Mouse (Mus musculus): Measurements from ENCODE around the gene Nt5dc2. TPM values are rescaled to one million over a fixed set of nuclear protein-coding genes. Genes with fewer than 3 reads are reported as not detected.

Gene Nt5dc2
- polyA plus RNA-seq, 1 experiment from 2014 or later = 507 TPM

- no peak overlapping the region for H3K27ac ChIP-seq
- peaks cover 29% of the 10 kb centered on the region for H3K36me3 ChIP-seq
- DNase-seq (ENCODE audit: low spot score) = no peak
- 63% methylated on average over 7 of the region's 7 CpGs for WGBS
- H3K4me3 ChIP-seq = 0 out of 2 replicates have a peak overlapping the region, but pooled peaks have one; percentile 6
- H3K9me3 ChIP-seq = no peaks in the 10 kb centered on the region
- peaks cover 64% of the 10 kb centered on the region for H3K4me1 ChIP-seq
- no peaks in the 10 kb centered on the region for H3K27me3 ChIP-seq (ENCODE audit: insufficient read depth, poor library complexity, severe bottlenecking)
Measured at GRCm38 (mm10) chr14:31165458-31165857, 34.6 kb downstream of the Nt5dc2 start.

- Histone ChIP-seq H3K4me3 (peak overlapping the region; percentile 47), H3K27me3 (ENCODE audit: insufficient read depth, poor library complexity, severe bottlenecking) (no peaks in the 10 kb centered on the region), H3K9me3 (no peaks in the 10 kb centered on the region), H3K36me3 (peaks cover 32% of the 10 kb centered on the region), H3K4me1 (peaks cover 58% of the 10 kb centered on the region), H3K27ac (peak overlapping the region; percentile 77; the same call in 1 of the 2 replicates)
- DNase-seq (ENCODE audit: low spot score) = no peak
- 53% methylated on average over 10 of the region's 10 CpGs for WGBS
Measured at GRCm38 (mm10) chr14:31165991-31166630, 35.3 kb downstream of the Nt5dc2 start.

DNA sequence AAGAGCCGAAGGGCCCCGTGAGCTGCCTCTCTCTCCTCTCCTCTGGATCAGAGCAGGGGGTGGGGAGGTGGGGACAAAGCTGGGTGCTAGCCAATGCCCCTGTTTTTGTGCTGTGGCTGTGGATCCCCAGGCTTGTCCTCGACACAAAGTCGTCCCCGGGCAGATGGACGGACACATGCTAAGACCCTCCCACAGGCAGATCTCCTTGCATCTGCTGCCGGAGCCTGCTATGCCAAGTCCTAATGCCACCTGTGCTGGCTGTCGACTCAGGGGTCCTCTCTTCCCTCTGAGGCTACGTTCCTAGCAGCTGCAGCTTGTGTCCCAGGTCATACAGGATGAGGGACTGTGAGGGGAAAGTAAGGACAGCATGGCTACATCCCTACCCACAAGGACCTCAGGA is 36.0 kb downstream of the Nt5dc2 start:
- peaks cover 33% of the 10 kb centered on the region for H3K36me3 ChIP-seq
- DNase-seq (ENCODE audit: low spot score) = no peak
- H3K27ac ChIP-seq = peak overlapping the region; percentile 77; the same call in 1 of the 2 replicates
- H3K9me3 ChIP-seq = no peaks in the 10 kb centered on the region
- H3K27me3 ChIP-seq (ENCODE audit: insufficient read depth, poor library complexity, severe bottlenecking) = no peaks in the 10 kb centered on the region
- peak overlapping the region; percentile 47 for H3K4me3 ChIP-seq
- 61% methylated on average over 9 of the region's 9 CpGs for WGBS
- peaks cover 55% of the 10 kb centered on the region for H3K4me1 ChIP-seq

DNA sequence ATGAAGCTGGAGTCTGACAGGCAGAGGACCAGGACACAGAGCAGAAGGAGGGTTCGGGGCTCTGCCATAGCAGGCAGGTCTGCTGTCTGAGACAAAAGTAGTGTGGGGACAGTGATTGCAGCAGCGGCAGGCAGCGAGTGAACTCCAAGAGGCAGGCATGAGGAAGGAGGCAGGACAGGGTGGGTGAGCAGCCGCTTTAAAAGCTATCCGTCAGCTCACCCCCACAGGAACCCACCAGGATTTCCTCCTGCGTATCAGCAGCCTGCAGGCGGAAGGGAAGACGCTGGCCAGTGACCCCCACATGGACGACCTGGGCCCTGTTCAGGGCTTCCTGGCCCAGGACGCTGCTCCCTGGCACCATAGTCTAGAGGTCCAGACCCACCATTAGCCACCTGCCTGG is 37.6 kb downstream of the Nt5dc2 start, which contains the start of gene Stab1:
Stab1 (minus strand) TSS at position 217 of the 400 bp plus-strand sequence.
- Histone ChIP-seq H3K4me1 (peaks cover 47% of the 10 kb centered on the region), H3K36me3 (peaks cover 42% of the 10 kb centered on the region), H3K27me3 (ENCODE audit: insufficient read depth, poor library complexity, severe bottlenecking) (no peaks in the 10 kb centered on the region), H3K4me3 (peak within 1 kb of the TSS; percentile 47), H3K9me3 (no peaks in the 10 kb centered on the region), H3K27ac (peak within 1 kb of the TSS; percentile 77)
- no peak for DNase-seq (ENCODE audit: low spot score)
- WGBS = 33% methylated on average over 10 of the region's 10 CpGs

DNA sequence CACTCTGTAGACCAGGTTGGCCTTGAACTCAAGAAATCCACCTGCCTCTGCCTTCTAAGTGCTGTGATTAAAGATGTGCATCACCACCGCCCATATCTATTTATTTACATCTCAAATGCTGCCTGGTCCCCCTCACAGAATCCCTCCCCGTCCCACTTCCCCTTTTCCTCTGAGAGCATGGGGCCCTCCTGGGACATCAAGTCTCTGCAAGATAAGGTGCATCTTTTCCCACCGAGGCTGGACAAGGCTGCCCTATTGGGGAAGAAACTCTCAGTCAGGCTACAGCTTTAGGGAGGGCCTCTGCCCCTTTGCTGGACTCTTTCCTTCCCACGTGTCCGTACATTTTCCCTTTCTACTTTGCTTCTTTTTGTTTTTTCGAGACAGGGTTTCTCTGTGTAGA is 38.7 kb downstream of the Nt5dc2 start:
- DNase-seq (ENCODE audit: low spot score) = no peak
- no peaks in the 10 kb centered on the region for H3K27me3 ChIP-seq (ENCODE audit: insufficient read depth, poor library complexity, severe bottlenecking)
- 58% methylated on average over 6 of the region's 6 CpGs for WGBS
- H3K4me3 ChIP-seq = no peak overlapping the region
- H3K9me3 ChIP-seq = no peaks in the 10 kb centered on the region
- peaks cover 50% of the 10 kb centered on the region for H3K36me3 ChIP-seq
- peaks cover 46% of the 10 kb centered on the region for H3K4me1 ChIP-seq
- no peak overlapping the region for H3K27ac ChIP-seq

DNA sequence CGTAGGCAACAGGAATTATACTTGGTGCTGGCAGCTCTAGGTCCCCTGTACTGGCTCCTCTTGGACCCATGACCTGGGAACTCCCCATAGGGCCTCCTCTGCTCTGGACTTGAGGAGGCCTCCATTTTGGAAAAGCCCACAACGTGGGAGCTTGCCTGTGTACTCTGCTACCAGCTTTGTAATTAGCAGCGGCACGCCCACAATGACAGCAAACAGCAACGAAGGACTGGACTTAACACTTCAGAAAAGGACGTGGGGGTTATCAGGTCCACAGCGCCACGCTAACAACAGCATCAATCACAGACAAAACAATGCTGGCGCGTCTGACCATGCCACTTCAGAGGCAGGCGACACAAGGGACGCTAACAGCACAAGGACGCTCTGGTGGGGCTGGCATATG is 40.1 kb downstream of the Nt5dc2 start:
- WGBS = 82% methylated on average over 13 of the region's 13 CpGs
- peaks cover 64% of the 10 kb centered on the region for H3K36me3 ChIP-seq
- no peak for DNase-seq (ENCODE audit: low spot score)
- no peak overlapping the region for H3K27ac ChIP-seq
- no peaks in the 10 kb centered on the region for H3K27me3 ChIP-seq (ENCODE audit: insufficient read depth, poor library complexity, severe bottlenecking)
- H3K4me3 ChIP-seq = no peak overlapping the region
- H3K4me1 ChIP-seq = peaks cover 35% of the 10 kb centered on the region
- no peaks in the 10 kb centered on the region for H3K9me3 ChIP-seq

GRCm38 (mm10) chr14:31171386-31171785 is 40.5 kb downstream of the Nt5dc2 start:
- 89% methylated on average over 11 of the region's 11 CpGs for WGBS
- Histone ChIP-seq H3K36me3 (peaks cover 69% of the 10 kb centered on the region), H3K9me3 (no peaks in the 10 kb centered on the region), H3K4me3 (no peak overlapping the region), H3K27me3 (ENCODE audit: insufficient read depth, poor library complexity, severe bottlenecking) (no peaks in the 10 kb centered on the region), H3K4me1 (peaks cover 35% of the 10 kb centered on the region), H3K27ac (no peak overlapping the region)
- no peak for DNase-seq (ENCODE audit: low spot score)

DNA sequence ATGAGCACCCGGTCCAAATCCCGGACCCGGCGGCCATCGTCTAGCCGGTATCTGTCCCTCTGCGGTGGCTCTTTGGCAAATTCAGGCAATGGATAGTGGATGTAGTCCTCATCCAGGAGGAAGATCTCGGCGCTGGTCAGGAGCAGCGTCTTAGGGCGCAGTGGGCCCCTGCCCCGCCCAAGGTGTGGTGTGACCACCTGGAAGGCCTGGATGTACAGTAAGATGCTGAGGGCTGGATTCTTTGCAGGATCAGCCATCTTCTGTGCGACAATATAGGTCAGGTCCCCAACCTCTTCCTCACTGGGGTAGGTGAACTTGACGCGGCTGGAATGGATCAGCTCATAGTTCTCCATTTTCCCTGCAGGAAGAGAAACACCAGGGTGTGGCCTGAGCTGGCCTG is 41.0 kb downstream of the Nt5dc2 start:
- H3K4me3 ChIP-seq = no peak overlapping the region
- 95% methylated on average over 15 of the region's 15 CpGs for WGBS
- peaks cover 34% of the 10 kb centered on the region for H3K4me1 ChIP-seq
- peaks cover 73% of the 10 kb centered on the region for H3K36me3 ChIP-seq
- H3K27me3 ChIP-seq (ENCODE audit: insufficient read depth, poor library complexity, severe bottlenecking) = no peaks in the 10 kb centered on the region
- no peaks in the 10 kb centered on the region for H3K9me3 ChIP-seq
- H3K27ac ChIP-seq = no peak overlapping the region
- DNase-seq (ENCODE audit: low spot score) = no peak

- DNase-seq (ENCODE audit: low spot score) = no peak
- no peaks in the 10 kb centered on the region for H3K9me3 ChIP-seq
- WGBS = 72% methylated on average over 18 of the region's 18 CpGs
- H3K36me3 ChIP-seq = peaks cover 84% of the 10 kb centered on the region
- H3K27me3 ChIP-seq (ENCODE audit: insufficient read depth, poor library complexity, severe bottlenecking) = no peaks in the 10 kb centered on the region
- H3K4me1 ChIP-seq = peaks cover 34% of the 10 kb centered on the region
- H3K4me3 ChIP-seq = no peak overlapping the region
- no peak overlapping the region; the same call in 1 of the 2 replicates for H3K27ac ChIP-seq
Measured at GRCm38 (mm10) chr14:31172781-31173455, 42.1 kb downstream of the Nt5dc2 start.

- Histone ChIP-seq H3K4me3 (no peak overlapping the region), H3K27ac (no peak overlapping the region; the same call in 1 of the 2 replicates), H3K27me3 (ENCODE audit: insufficient read depth, poor library complexity, severe bottlenecking) (no peaks in the 10 kb centered on the region), H3K9me3 (no peaks in the 10 kb centered on the region), H3K4me1 (peaks cover 30% of the 10 kb centered on the region), H3K36me3 (peaks cover 88% of the 10 kb centered on the region)
- 87% methylated on average over 7 of the region's 7 CpGs for WGBS
- no peak for DNase-seq (ENCODE audit: low spot score)
Measured at GRCm38 (mm10) chr14:31173537-31173936, 42.7 kb downstream of the Nt5dc2 start.

DNA sequence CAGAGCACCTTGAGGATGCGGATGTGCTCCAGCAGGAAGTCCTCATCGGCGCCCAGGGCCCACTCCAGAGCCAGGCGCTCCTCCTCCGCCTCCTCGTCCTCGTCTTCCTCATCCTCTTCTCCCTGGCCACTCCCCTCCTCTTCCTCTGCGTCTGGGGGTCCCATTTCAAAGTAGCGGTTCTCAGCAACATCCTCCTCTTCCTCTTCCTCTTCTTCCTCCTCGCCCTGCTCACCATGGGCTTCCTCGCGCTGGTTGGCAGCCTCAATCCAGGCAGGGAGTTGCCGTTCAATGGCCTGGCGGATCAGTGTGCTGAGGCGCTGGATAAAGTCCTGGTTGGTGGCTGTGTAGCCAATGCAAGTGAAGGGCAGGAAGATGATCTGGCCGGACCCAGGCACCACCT is 46.4 kb downstream of the Nt5dc2 start:
- Histone ChIP-seq H3K9me3 (no peaks in the 10 kb centered on the region), H3K36me3 (peaks cover 98% of the 10 kb centered on the region), H3K27me3 (ENCODE audit: insufficient read depth, poor library complexity, severe bottlenecking) (no peaks in the 10 kb centered on the region), H3K4me1 (peaks cover 32% of the 10 kb centered on the region), H3K27ac (no peak overlapping the region), H3K4me3 (no peak overlapping the region)
- no peak for DNase-seq (ENCODE audit: low spot score)
- 88% methylated on average over 16 of the region's 16 CpGs for WGBS

DNA sequence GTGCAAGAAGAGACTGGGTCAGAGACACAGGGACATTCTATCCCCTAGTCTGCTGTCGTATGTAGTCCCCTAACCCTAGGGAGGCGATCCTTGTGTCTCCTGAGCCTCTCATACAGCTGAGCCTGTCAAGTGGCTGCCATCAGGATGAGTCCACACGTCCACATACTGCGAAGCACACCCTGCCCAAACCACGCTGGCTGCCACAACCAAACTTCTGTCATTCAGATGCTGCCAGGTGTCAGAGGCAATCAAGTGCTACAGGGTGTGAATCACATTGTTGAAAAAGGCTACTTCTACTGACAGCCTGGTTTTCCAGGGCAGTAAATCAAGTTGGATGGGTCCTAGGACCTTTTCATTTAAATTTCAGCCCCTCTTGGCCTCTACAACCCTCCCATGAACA is 46.9 kb downstream of the Nt5dc2 start:
- WGBS = 90% methylated on average over 5 of the region's 5 CpGs
- DNase-seq (ENCODE audit: low spot score) = no peak

GRCm38 (mm10) chr14:31179677-31180365 is 49.0 kb downstream of the Nt5dc2 start:
- peaks cover 98% of the 10 kb centered on the region for H3K36me3 ChIP-seq
- H3K4me1 ChIP-seq = peaks cover 33% of the 10 kb centered on the region
- H3K27ac ChIP-seq = no peak overlapping the region
- H3K9me3 ChIP-seq = no peaks in the 10 kb centered on the region
- no peak overlapping the region for H3K4me3 ChIP-seq
- DNase-seq (ENCODE audit: low spot score) = no peak
- WGBS = 84% methylated on average over 12 of the region's 12 CpGs
- H3K27me3 ChIP-seq (ENCODE audit: insufficient read depth, poor library complexity, severe bottlenecking) = no peaks in the 10 kb centered on the region

More for the DNA sequence above, 46.9 kb downstream of the Nt5dc2 start:
- no peaks in the 10 kb centered on the region for H3K27me3 ChIP-seq (ENCODE audit: insufficient read depth, poor library complexity, severe bottlenecking)
- peaks cover 98% of the 10 kb centered on the region for H3K36me3 ChIP-seq
- H3K4me3 ChIP-seq = no peak overlapping the region
- no peaks in the 10 kb centered on the region for H3K9me3 ChIP-seq
- H3K4me1 ChIP-seq = peaks cover 32% of the 10 kb centered on the region
- H3K27ac ChIP-seq = no peak overlapping the region

All from heart, embryonic 10.5 days (tissue).